Comparison of ENCODE assay signal across 9 mouse cellular contexts in genomic region chr7:59007196-59007595, GRCm38 (mm10).
A peak's percentile ranks its signal among the peaks of the same experiment; 100 is the strongest.
DNase-seq lines count a peak whose midpoint lies in the region.
"Had no signal": no experiment of that assay in that cellular context is flagged by ENCODE, and none has a peak within 500 bp of the region (broad histone marks: within the 10 kb centered on the region; RNA-seq: fewer than 3 reads in every experiment).

No protein-coding gene starts in this region.

- intact Hi-C loops in left cerebral cortex, postnatal 36 days (cut with DNase I), result no loop called here

- DNase-seq in cerebellum, adult 18-20 months, result peak; percentile 4 to 26
- DNase-seq in cerebellum, adult 11-12 months, result no peak
- DNase-seq in retina, adult 2 months (ENCODE audit: low read depth, low spot score), result peak; percentile 8
- DNase-seq in retina, embryonic 14.5 days (ENCODE audit: low spot score), result no peak
- DNase-seq in left cerebral cortex, postnatal 36 days (ENCODE audit: low spot score in 2 of 2), result peak; percentile 13 to 21
- no peak for DNase-seq in embryo, embryonic 9.5 days (ENCODE audit: extremely low spot score)
- DNase-seq in kidney, adult 11 months, result no peak
- no peak for DNase-seq in neural tube, embryonic 10.5 days (ENCODE audit: extremely low spot score, low spot score)
- DNase-seq: thymus, postnatal 25 days had no signal

Comparison
In these comparisons a context has a peak if more than half of its experiments do, and no peak if none do; other contexts are left out.
1. DNase-seq: peak in cerebellum, adult 18-20 months (2 of 2), retina, adult 2 months (single experiment) and left cerebral cortex, postnatal 36 days (2 of 2); none in cerebellum, adult 11-12 months (single experiment), retina, embryonic 14.5 days (single experiment), embryo, embryonic 9.5 days (single experiment), kidney, adult 11 months (single experiment) and neural tube, embryonic 10.5 days (single experiment).